Mouse (Mus musculus): Measurements from ENCODE around the gene Fads3. TPM values are rescaled to one million over a fixed set of nuclear protein-coding genes. Genes with fewer than 3 reads are reported as not detected.

Fads3 gene
- total and polyA plus RNA-seq, 2 experiments from 2014 or later, result 38.8 to 92.8 TPM

GRCm38 (mm10) chr19:10060783-10061590 is 19.6 kb downstream of the Fads3 start:
- no peak overlapping the region for H3K4me2 ChIP-seq (ENCODE audit: low read depth, low read length, poor library complexity, severe bottlenecking)
- no peaks in the 10 kb centered on the region; the same call in 1 of the 2 replicates for H3K4me1 ChIP-seq (ENCODE audit: insufficient read depth, low read length)
- no peak for ATAC-seq (ENCODE audit: low FRiP score)
- no peak for DNase-seq (ENCODE audit: low spot score)
- no peak overlapping the region for H3K9ac ChIP-seq (replicated peaks; ENCODE audit: low read length, poor library complexity, severe bottlenecking)
- TF ChIP-seq CTCF (IDR thresholded peaks at IDR 0.05), result no peak
- H3K9me3 ChIP-seq (ENCODE audit: low read length), result no peaks in the 10 kb centered on the region
- H3K36me3 ChIP-seq (ENCODE audit: insufficient read depth, low read length), result peaks cover 66% of the 10 kb centered on the region
- whole genome bisulfite sequencing, result 41% methylated on average over 8 of the region's 8 CpGs
- no peak overlapping the region for H3K4me3 ChIP-seq (ENCODE audit: low read depth, low read length)
- H3K27ac ChIP-seq (ENCODE audit: low read depth, low read length), result peak overlapping the region; percentile 57
- H3K27me3 ChIP-seq (ENCODE audit: insufficient read depth, low read length), result no peaks in the 10 kb centered on the region

GRCm38 (mm10) chr19:10061624-10062023 is 20.3 kb downstream of the Fads3 start:
- 94% methylated on average over 2 of the region's 2 CpGs for WGBS
- no peaks in the 10 kb centered on the region; the same call in 1 of the 2 replicates for H3K4me1 ChIP-seq (ENCODE audit: insufficient read depth, low read length)
- no peak overlapping the region for H3K27ac ChIP-seq (ENCODE audit: low read depth, low read length)
- no peak overlapping the region for H3K4me2 ChIP-seq (ENCODE audit: low read depth, low read length, poor library complexity, severe bottlenecking)
- TF ChIP-seq CTCF (IDR thresholded peaks at IDR 0.05), result no peak
- DNase-seq (ENCODE audit: low spot score), result no peak
- peaks cover 64% of the 10 kb centered on the region for H3K36me3 ChIP-seq (ENCODE audit: insufficient read depth, low read length)
- ATAC-seq (ENCODE audit: low FRiP score), result no peak
- H3K4me3 ChIP-seq (ENCODE audit: low read depth, low read length), result no peak overlapping the region
- no peak overlapping the region for H3K9ac ChIP-seq (replicated peaks; ENCODE audit: low read length, poor library complexity, severe bottlenecking)
- no peaks in the 10 kb centered on the region for H3K9me3 ChIP-seq (ENCODE audit: low read length)
- H3K27me3 ChIP-seq (ENCODE audit: insufficient read depth, low read length), result no peaks in the 10 kb centered on the region

GRCm38 (mm10) chr19:10062292-10062691 is 20.9 kb downstream of the Fads3 start:
- Histone ChIP-seq H3K9me3 (ENCODE audit: low read length) (no peaks in the 10 kb centered on the region), H3K9ac (replicated peaks; ENCODE audit: low read length, poor library complexity, severe bottlenecking) (no peak overlapping the region), H3K4me2 (ENCODE audit: low read depth, low read length, poor library complexity, severe bottlenecking) (no peak overlapping the region), H3K4me1 (ENCODE audit: insufficient read depth, low read length) (no peaks in the 10 kb centered on the region; the same call in 1 of the 2 replicates), H3K36me3 (ENCODE audit: insufficient read depth, low read length) (peaks cover 66% of the 10 kb centered on the region), H3K27ac (ENCODE audit: low read depth, low read length) (no peak overlapping the region), H3K27me3 (ENCODE audit: insufficient read depth, low read length) (no peaks in the 10 kb centered on the region), H3K4me3 (ENCODE audit: low read depth, low read length) (no peak overlapping the region)
- ATAC-seq (ENCODE audit: low FRiP score), result no peak
- DNase-seq (ENCODE audit: low spot score), result no peak
- WGBS, result 91% methylated on average over 8 of the region's 8 CpGs
- no peak for TF ChIP-seq CTCF (IDR thresholded peaks at IDR 0.05)

GRCm38 (mm10) chr19:10062862-10063261 is 21.5 kb downstream of the Fads3 start:
- H3K36me3 ChIP-seq (ENCODE audit: insufficient read depth, low read length), result peaks cover 62% of the 10 kb centered on the region
- no peak overlapping the region for H3K27ac ChIP-seq (ENCODE audit: low read depth, low read length)
- TF ChIP-seq CTCF (IDR thresholded peaks at IDR 0.05), result no peak
- no peak overlapping the region for H3K4me3 ChIP-seq (ENCODE audit: low read depth, low read length)
- no peaks in the 10 kb centered on the region for H3K27me3 ChIP-seq (ENCODE audit: insufficient read depth, low read length)
- H3K9me3 ChIP-seq (ENCODE audit: low read length), result no peaks in the 10 kb centered on the region
- no peak for ATAC-seq (ENCODE audit: low FRiP score)
- no peak overlapping the region for H3K9ac ChIP-seq (replicated peaks; ENCODE audit: low read length, poor library complexity, severe bottlenecking)
- no peak overlapping the region for H3K4me2 ChIP-seq (ENCODE audit: low read depth, low read length, poor library complexity, severe bottlenecking)
- no peaks in the 10 kb centered on the region; the same call in 1 of the 2 replicates for H3K4me1 ChIP-seq (ENCODE audit: insufficient read depth, low read length)
- DNase-seq (ENCODE audit: low spot score), result no peak
- 90% methylated on average over 5 of the region's 5 CpGs for WGBS

- no peak for DNase-seq (ENCODE audit: low spot score)
- no peak overlapping the region for H3K9ac ChIP-seq (replicated peaks; ENCODE audit: low read length, poor library complexity, severe bottlenecking)
- H3K36me3 ChIP-seq (ENCODE audit: insufficient read depth, low read length), result peaks cover 68% of the 10 kb centered on the region
- no peak overlapping the region for H3K4me3 ChIP-seq (ENCODE audit: low read depth, low read length)
- ATAC-seq (ENCODE audit: low FRiP score), result no peak
- no peak overlapping the region for H3K4me2 ChIP-seq (ENCODE audit: low read depth, low read length, poor library complexity, severe bottlenecking)
- no peaks in the 10 kb centered on the region for H3K9me3 ChIP-seq (ENCODE audit: low read length)
- 82% methylated on average over 10 of the region's 10 CpGs for WGBS
- no peaks in the 10 kb centered on the region; the same call in 1 of the 2 replicates for H3K4me1 ChIP-seq (ENCODE audit: insufficient read depth, low read length)
- no peak overlapping the region for H3K27ac ChIP-seq (ENCODE audit: low read depth, low read length)
- no peaks in the 10 kb centered on the region for H3K27me3 ChIP-seq (ENCODE audit: insufficient read depth, low read length)
- no peak for TF ChIP-seq CTCF (IDR thresholded peaks at IDR 0.05)
Observed at GRCm38 (mm10) chr19:10064173-10065012, 23.0 kb downstream of the Fads3 start.

Measured in midbrain, postnatal 0 days (tissue).